Mouse (Mus musculus): Measurements from ENCODE around the gene Cyp4f37.

DNA sequence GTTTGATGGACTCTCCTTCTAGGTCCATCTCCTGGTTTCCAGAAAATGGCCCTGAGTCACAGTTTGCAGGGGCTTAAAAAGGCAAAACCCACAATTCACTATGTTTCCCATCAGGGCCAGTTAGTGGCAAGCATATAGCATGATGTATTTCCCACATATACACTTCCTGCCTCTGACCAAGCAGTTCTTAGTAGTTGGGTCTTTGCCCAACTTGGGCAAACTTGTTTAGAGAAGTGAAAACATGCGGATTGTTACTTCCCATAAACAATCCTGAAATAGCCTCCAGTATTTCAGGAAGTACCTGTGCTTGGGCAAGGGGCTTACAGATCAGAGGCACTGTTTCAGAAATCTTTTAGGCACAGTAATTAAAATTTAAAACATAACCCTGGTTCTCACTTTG, 13.1 kb upstream of the Cyp4f37 start:
- TF ChIP-seq CTCF (IDR thresholded peaks at IDR 0.05; ENCODE audit: borderline replicate concordance, insufficient read depth, low read length): no peak
- TF ChIP-seq POLR2A (IDR thresholded peaks at IDR 0.05; ENCODE audit: low read depth, low read length): no peak

Data from embryonic fibroblast, embryonic 13.5 days (primary cell).